ENCODE assay signal across 8 mouse cellular contexts in the genomic region with DNA sequence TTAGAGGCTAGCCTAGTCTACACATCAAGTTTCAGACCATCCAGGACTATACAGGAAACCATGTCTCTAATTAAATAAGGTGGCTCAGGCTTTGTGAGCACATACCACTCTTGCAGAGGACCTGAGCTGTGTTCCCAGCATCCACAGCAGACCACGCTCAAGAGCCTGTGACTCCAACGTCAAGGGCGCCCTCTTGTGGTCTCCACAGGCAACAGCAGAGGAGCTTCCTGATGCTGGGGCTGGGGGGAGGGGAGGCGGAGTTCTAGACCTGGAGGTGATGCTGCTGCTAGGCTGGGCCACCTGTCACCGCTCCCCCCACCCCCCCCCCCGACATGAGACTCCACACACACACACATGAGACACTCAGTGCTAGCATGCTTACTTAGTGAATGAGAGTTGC. TPM values are rescaled to one million over a fixed set of nuclear protein-coding genes. Genes with fewer than 3 reads are reported as not detected.
DNase-seq lines count a peak whose midpoint lies in the region; ATAC-seq and TF ChIP-seq lines count a peak whose summit lies in the region.

No protein-coding gene starts in this region.

- no peak overlapping the region for H3K4me2 ChIP-seq in hindbrain, embryonic 11.5 days (replicated peaks; ENCODE audit: low read depth, low read length)
- no peak overlapping the region for H3K4me2 ChIP-seq in hindbrain, embryonic 13.5 days

- TF ChIP-seq CTCF in ES-Bruce4 (IDR thresholded peaks at IDR 0.05; ENCODE audit: low read depth, low read length): peak; percentile 98

- TF ChIP-seq EP300 in ES-Bruce4 (IDR thresholded peaks at IDR 0.05; ENCODE audit: insufficient read depth, low read depth, low read length): 0 out of 2 replicates have a peak, but pooled peaks have one; percentile 40

- WGBS in hindbrain, embryonic 11.5 days: 28% methylated on average over 6 of the region's 6 CpGs
- WGBS in hindbrain, embryonic 13.5 days: 24% methylated on average over 6 of the region's 6 CpGs

- no peaks in the 10 kb centered on the region for H3K4me1 ChIP-seq in hindbrain, embryonic 11.5 days (replicated peaks; ENCODE audit: control insufficient read depth, insufficient read depth, low read length)
- H3K4me1 ChIP-seq in hindbrain, embryonic 13.5 days (replicated peaks): no peaks in the 10 kb centered on the region
- H3K4me1 ChIP-seq in ES-Bruce4 (ENCODE audit: control insufficient read depth, insufficient read depth, low read length): peaks cover 2% of the 10 kb centered on the region

- H3K4me3 ChIP-seq in hindbrain, embryonic 11.5 days (ENCODE audit: low read depth, low read length): no peak overlapping the region
- H3K4me3 ChIP-seq in hindbrain, embryonic 13.5 days: no peak overlapping the region
- H3K4me3 ChIP-seq in ES-Bruce4 (ENCODE audit: low read depth, low read length): no peak overlapping the region

- ATAC-seq in hindbrain, embryonic 11.5 days (ENCODE audit: low FRiP score): no peak
- ATAC-seq in hindbrain, embryonic 13.5 days (ENCODE audit: low FRiP score): no peak
- ATAC-seq in activated CD4-positive, CD25-positive, alpha-beta regulatory T cell, adult 4 months: no peak

- H3K27me3 ChIP-seq in hindbrain, embryonic 11.5 days (ENCODE audit: control insufficient read depth, insufficient read depth, low read length): no peaks in the 10 kb centered on the region
- H3K27me3 ChIP-seq in hindbrain, embryonic 13.5 days: no peaks in the 10 kb centered on the region
- no peaks in the 10 kb centered on the region for H3K27me3 ChIP-seq in ES-Bruce4 (ENCODE audit: control insufficient read depth, insufficient read depth, low read length, poor library complexity, severe bottlenecking)

- H3K9ac ChIP-seq in hindbrain, embryonic 11.5 days (ENCODE audit: low read depth, low read length): no peak overlapping the region
- no peak overlapping the region for H3K9ac ChIP-seq in hindbrain, embryonic 13.5 days
- no peak overlapping the region for H3K9ac ChIP-seq in ES-Bruce4 (ENCODE audit: low read depth, poor library complexity, severe bottlenecking)

- DNase-seq in hindbrain, embryonic 11.5 days (ENCODE audit: low spot score): peak; percentile 53
- DNase-seq in embryo, embryonic 11 days: peak; percentile 31
- DNase-seq in retina, postnatal 1 day: peak; percentile 51
- DNase-seq in adrenal gland, postnatal 10 days: no peak
- DNase-seq in layer of hippocampus, adult 9-10 months (ENCODE audit: low spot score): no peak

- TF ChIP-seq POLR2A in ES-Bruce4 (IDR thresholded peaks at IDR 0.05; ENCODE audit: insufficient read depth, low read length): no peak

- H3K27ac ChIP-seq in hindbrain, embryonic 11.5 days (ENCODE audit: low read depth, low read length): no peak overlapping the region
- no peak overlapping the region for H3K27ac ChIP-seq in hindbrain, embryonic 13.5 days
- H3K27ac ChIP-seq in ES-Bruce4 (ENCODE audit: insufficient read depth, low read length): no peak overlapping the region

- no peaks in the 10 kb centered on the region for H3K36me3 ChIP-seq in hindbrain, embryonic 11.5 days (ENCODE audit: control insufficient read depth, insufficient read depth, low read length)
- H3K36me3 ChIP-seq in hindbrain, embryonic 13.5 days: no peaks in the 10 kb centered on the region
- H3K36me3 ChIP-seq in ES-Bruce4 (ENCODE audit: control insufficient read depth, insufficient read depth, low read length, poor library complexity, severe bottlenecking): no peaks in the 10 kb centered on the region

- no peaks in the 10 kb centered on the region for H3K9me3 ChIP-seq in hindbrain, embryonic 11.5 days (ENCODE audit: control insufficient read depth, low read length)
- 0 out of 2 replicates have a peak, but pooled peaks cover 3% of the 10 kb centered on the region for H3K9me3 ChIP-seq in hindbrain, embryonic 13.5 days
- H3K9me3 ChIP-seq in ES-Bruce4 (replicated peaks; ENCODE audit: control insufficient read depth, insufficient read depth, low read length, poor library complexity, severe bottlenecking): no peaks in the 10 kb centered on the region

RNA-seq across cellular contexts. Expression of a gene that starts 5.1 kb away (rescaled TPM):
- polyA plus RNA-seq in hindbrain, embryonic 11.5 days (2014; fragmentation: Nextera tagmentation; extraction: Ambion mirVana): 1.4 and 1.5 TPM in 2 replicates
- 1.7 and 2.8 TPM in 2 replicates for polyA plus RNA-seq in hindbrain, embryonic 13.5 days (2015; fragmentation: Nextera tagmentation; extraction: Ambion mirVana)
- 0.69 and 1.8 TPM in 2 replicates for polyA plus RNA-seq in ES-Bruce4 (2011; ENCODE audit: insufficient read depth, insufficient read length, low read depth, missing spikeins)
- total RNA-seq in adrenal gland, postnatal 10 days (2021): under 1 TPM; 0.85 to 0.99 TPM
- polyA plus RNA-seq in activated CD4-positive, CD25-positive, alpha-beta regulatory T cell, adult 4 months (2017; shearing (Covaris generic)): under 1 TPM in 1 of 2 experiments, not detected in 1; 0.66 TPM

RNA-seq across cellular contexts. Expression of a gene that starts 25.6 kb away (rescaled TPM):
- polyA plus RNA-seq in hindbrain, embryonic 11.5 days (2014; fragmentation: Nextera tagmentation; extraction: Ambion mirVana): 0.26 TPM in 1 of 2 replicates, not detected in the other
- 0.54 and 0.86 TPM in 2 replicates for polyA plus RNA-seq in hindbrain, embryonic 13.5 days (2015; fragmentation: Nextera tagmentation; extraction: Ambion mirVana)
- not detected in 2 replicates for polyA plus RNA-seq in ES-Bruce4 (2011; ENCODE audit: insufficient read depth, insufficient read length, low read depth, missing spikeins)
- total RNA-seq in adrenal gland, postnatal 10 days (2021): under 1 TPM in 1 of 2 experiments, not detected in 1; 0.15 TPM
- not detected for polyA plus RNA-seq in activated CD4-positive, CD25-positive, alpha-beta regulatory T cell, adult 4 months (2017; shearing (Covaris generic))

RNA-seq across cellular contexts. Expression of a gene that starts 48.0 kb away (rescaled TPM):
- polyA plus RNA-seq in hindbrain, embryonic 11.5 days (2014; fragmentation: Nextera tagmentation; extraction: Ambion mirVana): 18.0 and 20.4 TPM in 2 replicates
- polyA plus RNA-seq in hindbrain, embryonic 13.5 days (2015; fragmentation: Nextera tagmentation; extraction: Ambion mirVana): 34.5 and 35.5 TPM in 2 replicates
- polyA plus RNA-seq in ES-Bruce4 (2011; ENCODE audit: insufficient read depth, insufficient read length, low read depth, missing spikeins): 40.2 and 40.6 TPM in 2 replicates
- total RNA-seq in adrenal gland, postnatal 10 days (2021): 10 to 100 TPM; 27.0 to 27.5 TPM
- 10 to 100 TPM; 10.3 to 12.3 TPM for polyA plus RNA-seq in activated CD4-positive, CD25-positive, alpha-beta regulatory T cell, adult 4 months (2017; shearing (Covaris generic))

RNA-seq across cellular contexts. Expression of a gene that starts 51.0 kb away (rescaled TPM):
- 0.35 and 0.68 TPM in 2 replicates for polyA plus RNA-seq in hindbrain, embryonic 11.5 days (2014; fragmentation: Nextera tagmentation; extraction: Ambion mirVana)
- 1.6 and 2.0 TPM in 2 replicates for polyA plus RNA-seq in hindbrain, embryonic 13.5 days (2015; fragmentation: Nextera tagmentation; extraction: Ambion mirVana)
- 1.0 TPM in 2 replicates for polyA plus RNA-seq in ES-Bruce4 (2011; ENCODE audit: insufficient read depth, insufficient read length, low read depth, missing spikeins)
- total RNA-seq in adrenal gland, postnatal 10 days (2021): under 1 TPM; 0.24 to 0.45 TPM
- under 1 TPM; 0.16 to 0.34 TPM for polyA plus RNA-seq in activated CD4-positive, CD25-positive, alpha-beta regulatory T cell, adult 4 months (2017; shearing (Covaris generic))

RNA-seq across cellular contexts. Expression of a gene that starts 51.2 kb away (rescaled TPM):
- 23.5 and 28.0 TPM in 2 replicates for polyA plus RNA-seq in hindbrain, embryonic 11.5 days (2014; fragmentation: Nextera tagmentation; extraction: Ambion mirVana)
- 83.8 and 90.6 TPM in 2 replicates for polyA plus RNA-seq in hindbrain, embryonic 13.5 days (2015; fragmentation: Nextera tagmentation; extraction: Ambion mirVana)
- 47.8 and 48.0 TPM in 2 replicates for polyA plus RNA-seq in ES-Bruce4 (2011; ENCODE audit: insufficient read depth, insufficient read length, low read depth, missing spikeins)
- 10 to 100 TPM; 18.9 to 28.4 TPM for total RNA-seq in adrenal gland, postnatal 10 days (2021)
- 1 to 10 TPM; 7.2 to 9.7 TPM for polyA plus RNA-seq in activated CD4-positive, CD25-positive, alpha-beta regulatory T cell, adult 4 months (2017; shearing (Covaris generic))

Comparison
In these comparisons a context has a peak if more than half of its experiments do, and no peak if none do; other contexts are left out.
1. DNase-seq: peak in hindbrain, embryonic 11.5 days (single experiment), embryo, embryonic 11 days (single experiment) and retina, postnatal 1 day (single experiment); none in adrenal gland, postnatal 10 days (single experiment) and layer of hippocampus, adult 9-10 months (single experiment).